Mouse (Mus musculus) heart, embryonic 10.5 days (tissue): ENCODE measurements around the gene Theg. TPM values are rescaled to one million over a fixed set of nuclear protein-coding genes. Genes with fewer than 3 reads are reported as not detected.

Experiments
- DNase-seq: peaks from one replicate; pipeline ENCODE4 v3.0.0-alpha.2; 2017; ENCODE audit warnings: low spot score
- H3K27ac ChIP-seq: fragments of 300-500 bp; sonication (generic); 2 replicates; pipeline ENCODE4 v1.5.1; 2016; ENCODE audit warnings: mild to moderate bottlenecking
- H3K27me3 ChIP-seq: fragments of 300-500 bp; sonication (generic); 2 replicates; pipeline ENCODE4 v1.6.1; 2016; ENCODE audit warnings: mild to moderate bottlenecking; ENCODE audit not compliant: poor library complexity, insufficient read depth, severe bottlenecking
- H3K36me3 ChIP-seq: fragments of 300-500 bp; sonication (generic); 2 replicates; pipeline ENCODE4 v1.6.1; 2016; ENCODE audit warnings: mild to moderate bottlenecking, moderate library complexity
- H3K4me1 ChIP-seq: fragments of 300-500 bp; sonication (generic); 2 replicates; pipeline ENCODE4 v1.6.1; 2016; ENCODE audit warnings: mild to moderate bottlenecking
- H3K4me3 ChIP-seq: fragments of 300-500 bp; sonication (generic); 2 replicates; pipeline ENCODE4 v1.5.1; 2016; ENCODE audit warnings: mild to moderate bottlenecking, moderate library complexity
- H3K9me3 ChIP-seq: fragments of 300-500 bp; sonication (generic); 2 replicates; pipeline ENCODE4 v1.6.1; 2016; ENCODE audit warnings: mild to moderate bottlenecking, moderate library complexity
- WGBS: fragments of 180-500 bp; shearing (Covaris S2); methylation state at CpG from one replicate; pipeline ENCODE4 v1.1.7; 2016; 5-methylcytosine and 5-hydroxymethylcytosine counted together
- polyA plus RNA-seq: library from polyadenylated mRNA; unstranded; fragments of >200 nt; fragmentation: Nextera tagmentation; extraction: Ambion mirVana; gene quantifications from 2 replicates; pipeline ENCODE4 v1.2.1, GENCODE M21; 2016

Theg gene
- polyA plus RNA-seq, 1 experiment from 2014 or later: not detected

DNA sequence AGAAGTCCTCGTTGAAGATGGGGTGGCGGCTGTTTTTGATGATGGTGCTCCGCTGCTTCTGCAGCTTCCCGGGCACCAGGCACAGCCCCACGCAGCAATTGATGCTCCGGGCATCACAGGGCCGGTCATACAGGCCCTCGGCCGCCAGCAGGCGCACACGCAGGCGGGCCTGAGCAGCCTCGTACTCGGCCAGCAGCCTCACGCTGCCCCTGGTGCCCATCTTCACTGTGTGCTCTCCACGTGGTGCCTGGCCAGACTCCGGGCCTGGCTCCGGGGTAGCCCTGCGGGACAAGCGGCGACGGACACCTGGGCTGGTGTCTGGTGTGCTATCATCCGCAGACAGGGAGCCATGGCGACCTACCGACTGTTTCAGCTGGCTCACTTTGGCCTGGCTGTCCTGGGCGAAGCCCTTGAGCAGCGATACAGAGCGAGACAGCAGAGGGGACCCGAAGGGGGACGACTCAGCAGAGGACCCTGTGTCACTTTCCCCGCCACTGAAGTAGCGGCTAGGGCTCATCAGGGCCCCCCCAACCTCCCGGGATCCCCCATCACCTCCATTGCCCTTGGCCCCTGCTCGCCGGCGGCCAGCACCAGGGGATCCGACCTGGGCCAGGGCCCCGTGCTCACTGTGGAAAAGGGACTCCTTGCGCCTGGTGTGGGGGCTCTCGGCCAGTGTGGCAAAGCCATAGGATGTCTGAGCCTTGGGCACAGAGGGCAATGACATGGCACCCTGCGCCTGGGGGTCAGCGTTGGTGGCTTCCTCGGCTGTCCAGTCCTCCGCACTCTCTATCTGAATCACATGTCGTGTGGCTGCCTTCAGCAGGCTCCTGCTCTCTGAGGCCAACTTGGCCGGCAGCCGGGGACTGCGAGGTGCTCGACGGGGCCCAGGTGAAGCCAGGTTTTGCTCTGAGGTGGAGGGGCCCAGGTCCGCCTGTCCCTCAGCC is 25.3 kb upstream of the Theg start:
- DNase-seq: no peak
- Histone ChIP-seq H3K9me3 (no peaks in the 10 kb centered on the region), H3K36me3 (no peaks in the 10 kb centered on the region), H3K27ac (peak overlapping the region; percentile 17), H3K27me3 (peaks cover 65% of the 10 kb centered on the region), H3K4me1 (peaks cover 29% of the 10 kb centered on the region), H3K4me3 (peak overlapping the region; percentile 70)
- WGBS: 9% methylated on average over 51 of the region's 51 CpGs

DNA sequence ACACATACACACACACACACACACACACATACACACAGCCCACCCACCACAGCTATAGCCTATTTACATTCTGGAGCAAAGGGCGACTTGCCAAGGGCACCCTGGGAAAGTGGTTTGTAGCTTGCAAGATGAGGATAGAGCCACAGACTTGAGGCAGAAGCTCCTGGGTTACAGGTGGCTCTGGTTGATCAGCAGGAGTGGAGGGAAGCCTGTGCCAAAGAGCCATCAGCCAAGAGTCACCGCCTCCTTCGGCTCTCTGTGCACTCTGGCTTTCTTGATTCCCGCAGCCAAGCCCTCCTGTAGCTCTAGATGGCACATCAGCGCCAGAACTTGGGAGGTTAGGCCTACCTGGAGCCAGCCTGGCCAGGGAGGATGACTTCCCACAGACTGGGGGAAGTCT is 24.2 kb upstream of the Theg start:
- peak overlapping the region; percentile 70; the same call in 1 of the 2 replicates for H3K4me3 ChIP-seq
- H3K27me3 ChIP-seq: peaks cover 65% of the 10 kb centered on the region
- 23% methylated on average over 5 of the region's 5 CpGs for WGBS
- no peaks in the 10 kb centered on the region for H3K36me3 ChIP-seq
- peaks cover 29% of the 10 kb centered on the region for H3K4me1 ChIP-seq
- H3K9me3 ChIP-seq: no peaks in the 10 kb centered on the region
- no peak overlapping the region for H3K27ac ChIP-seq
- DNase-seq: no peak

DNA sequence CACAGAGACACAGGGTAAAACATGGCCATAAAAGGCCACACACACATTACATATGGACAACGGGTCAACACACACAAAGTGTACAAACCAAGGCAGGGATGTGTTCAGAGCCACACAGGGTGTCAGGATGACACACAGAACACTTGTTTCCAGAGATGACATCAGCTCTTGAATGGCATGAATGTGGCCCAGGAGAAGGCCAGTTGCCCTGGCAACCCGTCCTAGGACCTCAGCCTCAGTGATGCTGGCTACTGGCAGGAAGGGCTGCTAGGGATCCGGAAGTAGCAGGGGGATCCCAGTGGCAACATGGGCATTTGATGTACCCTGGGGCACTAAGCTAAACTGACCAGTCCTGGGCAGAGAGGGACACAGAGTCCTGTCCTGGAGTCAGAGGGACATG is 22.1 kb upstream of the Theg start:
- H3K27me3 ChIP-seq: peaks cover 56% of the 10 kb centered on the region
- H3K9me3 ChIP-seq: no peaks in the 10 kb centered on the region
- WGBS: 79% methylated on average over 3 of the region's 3 CpGs

DNA sequence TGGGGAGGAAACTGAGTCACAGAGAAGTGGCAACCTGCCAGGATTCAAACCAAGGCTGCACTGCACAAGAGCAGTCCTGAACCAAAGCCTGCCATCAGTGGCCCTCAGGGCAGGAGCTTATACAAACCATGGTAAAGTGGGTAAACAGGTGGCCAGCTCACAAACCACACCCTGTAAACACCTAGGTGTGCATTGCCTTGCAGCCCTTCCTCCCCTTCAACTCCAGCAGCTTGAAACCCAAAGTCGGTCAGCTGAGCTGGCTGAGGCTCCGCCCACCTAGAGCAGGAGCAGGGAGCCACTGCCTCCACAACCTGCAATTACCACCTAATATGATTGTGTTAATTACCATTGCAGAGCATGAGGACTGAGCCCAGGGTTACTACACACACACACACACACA is 20.8 kb upstream of the Theg start:
- Histone ChIP-seq H3K36me3 (no peaks in the 10 kb centered on the region), H3K27me3 (peaks cover 42% of the 10 kb centered on the region)
- no peak for DNase-seq

More for the DNA sequence above, 22.1 kb upstream of the Theg start:
- no peak overlapping the region for H3K4me3 ChIP-seq
- DNase-seq: no peak
- H3K4me1 ChIP-seq: peaks cover 29% of the 10 kb centered on the region
- no peaks in the 10 kb centered on the region for H3K36me3 ChIP-seq
- H3K27ac ChIP-seq: no peak overlapping the region

DNA sequence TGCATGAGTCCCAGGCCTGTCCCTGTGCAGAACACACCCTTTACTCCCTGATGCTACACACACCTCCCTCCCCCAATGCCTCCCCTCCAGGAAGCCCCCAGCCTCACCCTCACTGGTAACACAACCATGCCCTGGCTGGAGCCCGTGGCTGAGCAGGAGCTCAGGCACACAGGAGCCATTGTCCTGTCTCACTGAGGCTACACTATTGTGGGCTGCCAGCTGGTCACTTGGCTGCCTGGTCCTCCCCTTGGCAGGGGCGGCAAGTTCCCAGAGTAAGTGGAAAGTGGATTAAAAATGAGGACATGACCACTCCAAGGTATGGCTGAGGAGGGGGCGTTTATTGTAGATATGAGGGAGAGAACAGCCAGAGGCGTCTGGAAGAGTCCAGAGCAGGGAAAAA is 19.4 kb upstream of the Theg start:
- no peak for DNase-seq
- H3K36me3 ChIP-seq: no peaks in the 10 kb centered on the region
- H3K27ac ChIP-seq: no peak overlapping the region
- WGBS: 68% methylated on average over 4 of the region's 4 CpGs
- no peaks in the 10 kb centered on the region for H3K9me3 ChIP-seq
- peaks cover 29% of the 10 kb centered on the region for H3K27me3 ChIP-seq
- peaks cover 2% of the 10 kb centered on the region for H3K4me1 ChIP-seq
- H3K4me3 ChIP-seq: no peak overlapping the region

More for the DNA sequence above, 20.8 kb upstream of the Theg start:
- Histone ChIP-seq H3K4me1 (peaks cover 16% of the 10 kb centered on the region), H3K9me3 (no peaks in the 10 kb centered on the region), H3K4me3 (no peak overlapping the region), H3K27ac (no peak overlapping the region)
- 37% methylated on average over 2 of the region's 2 CpGs for WGBS

GRCm38 (mm10) chr10:79597936-79598230 is 10.8 kb upstream of the Theg start:
- no peaks in the 10 kb centered on the region; the same call in 1 of the 2 replicates for H3K4me1 ChIP-seq
- H3K4me3 ChIP-seq: no peak overlapping the region
- H3K9me3 ChIP-seq: no peaks in the 10 kb centered on the region
- 72% methylated on average over 4 of the region's 4 CpGs for WGBS
- peaks cover 48% of the 10 kb centered on the region for H3K27me3 ChIP-seq
- no peak overlapping the region for H3K27ac ChIP-seq
- H3K36me3 ChIP-seq: no peaks in the 10 kb centered on the region
- no peak for DNase-seq

- DNase-seq: no peak
- 38% methylated on average over 13 of the region's 13 CpGs for WGBS
- H3K36me3 ChIP-seq: no peaks in the 10 kb centered on the region
Observed at GRCm38 (mm10) chr10:79597051-79597935, 10.2 kb upstream of the Theg start.

GRCm38 (mm10) chr10:79595590-79595929 is 8.4 kb upstream of the Theg start:
- 54% methylated on average over 8 of the region's 8 CpGs for WGBS
- H3K36me3 ChIP-seq: no peaks in the 10 kb centered on the region
- H3K4me3 ChIP-seq: no peak overlapping the region
- H3K27me3 ChIP-seq: peaks cover 48% of the 10 kb centered on the region
- H3K9me3 ChIP-seq: no peaks in the 10 kb centered on the region
- no peak overlapping the region for H3K27ac ChIP-seq
- no peak for DNase-seq
- H3K4me1 ChIP-seq: no peaks in the 10 kb centered on the region; the same call in 1 of the 2 replicates

More at GRCm38 (mm10) chr10:79597051-79597935, 10.2 kb upstream of the Theg start:
- Histone ChIP-seq H3K9me3 (no peaks in the 10 kb centered on the region), H3K4me1 (no peaks in the 10 kb centered on the region; the same call in 1 of the 2 replicates), H3K27me3 (peaks cover 48% of the 10 kb centered on the region), H3K27ac (no peak overlapping the region), H3K4me3 (no peak overlapping the region)

- H3K4me1 ChIP-seq: no peaks in the 10 kb centered on the region; the same call in 1 of the 2 replicates
- 19% methylated on average over 17 of the region's 17 CpGs for WGBS
- H3K9me3 ChIP-seq: no peaks in the 10 kb centered on the region
- DNase-seq: peak; percentile 86
- peaks cover 48% of the 10 kb centered on the region for H3K27me3 ChIP-seq
- H3K27ac ChIP-seq: no peak overlapping the region
- H3K36me3 ChIP-seq: no peaks in the 10 kb centered on the region
- H3K4me3 ChIP-seq: no peak overlapping the region
Observed at GRCm38 (mm10) chr10:79594872-79595589, 7.9 kb upstream of the Theg start.

- Histone ChIP-seq H3K27me3 (peaks cover 48% of the 10 kb centered on the region), H3K4me1 (no peaks in the 10 kb centered on the region; the same call in 1 of the 2 replicates), H3K4me3 (no peak overlapping the region), H3K9me3 (no peaks in the 10 kb centered on the region), H3K27ac (no peak overlapping the region), H3K36me3 (no peaks in the 10 kb centered on the region)
- DNase-seq: no peak
- 49% methylated on average over 6 of the region's 6 CpGs for WGBS
Observed at GRCm38 (mm10) chr10:79594111-79594510, 7.0 kb upstream of the Theg start.

GRCm38 (mm10) chr10:79590702-79591101 is 3.6 kb upstream of the Theg start:
- no peaks in the 10 kb centered on the region for H3K4me1 ChIP-seq
- 82% methylated on average over 1 of the region's 1 CpGs for WGBS

GRCm38 (mm10) chr10:79587752-79588126 is 608 bp upstream of the Theg start:
- H3K27me3 ChIP-seq: peaks cover 17% of the 10 kb centered on the region
- peak; percentile 56 for DNase-seq
- H3K27ac ChIP-seq: no peak overlapping the region
- no peak overlapping the region for H3K4me3 ChIP-seq
- H3K9me3 ChIP-seq: no peaks in the 10 kb centered on the region
- no peaks in the 10 kb centered on the region for H3K4me1 ChIP-seq
- no peaks in the 10 kb centered on the region for H3K36me3 ChIP-seq
- 59% methylated on average over 4 of the region's 4 CpGs for WGBS

More at GRCm38 (mm10) chr10:79590702-79591101, 3.6 kb upstream of the Theg start:
- DNase-seq: no peak
- Histone ChIP-seq H3K27me3 (peaks cover 32% of the 10 kb centered on the region), H3K9me3 (no peaks in the 10 kb centered on the region), H3K27ac (no peak overlapping the region), H3K36me3 (no peaks in the 10 kb centered on the region), H3K4me3 (no peak overlapping the region)
